Mouse (Mus musculus): ENCODE results near the gene Spock1. TPM values are rescaled to one million over a fixed set of nuclear protein-coding genes. Genes with fewer than 3 reads are reported as not detected.
"Not testable (repeated sequence)": the region's sequence is repeated elsewhere in the genome, so short reads cannot be mapped to it uniquely, and the experiment has no call there.

Spock1 gene
- total RNA-seq, 2 experiments from 2014 or later = 0.48 to 0.72 TPM

- DNase-seq = not testable (repeated sequence)
Observed at GRCm38 (mm10) chr13:57589338-57589914, 318.7 kb downstream of the Spock1 start.

DNA sequence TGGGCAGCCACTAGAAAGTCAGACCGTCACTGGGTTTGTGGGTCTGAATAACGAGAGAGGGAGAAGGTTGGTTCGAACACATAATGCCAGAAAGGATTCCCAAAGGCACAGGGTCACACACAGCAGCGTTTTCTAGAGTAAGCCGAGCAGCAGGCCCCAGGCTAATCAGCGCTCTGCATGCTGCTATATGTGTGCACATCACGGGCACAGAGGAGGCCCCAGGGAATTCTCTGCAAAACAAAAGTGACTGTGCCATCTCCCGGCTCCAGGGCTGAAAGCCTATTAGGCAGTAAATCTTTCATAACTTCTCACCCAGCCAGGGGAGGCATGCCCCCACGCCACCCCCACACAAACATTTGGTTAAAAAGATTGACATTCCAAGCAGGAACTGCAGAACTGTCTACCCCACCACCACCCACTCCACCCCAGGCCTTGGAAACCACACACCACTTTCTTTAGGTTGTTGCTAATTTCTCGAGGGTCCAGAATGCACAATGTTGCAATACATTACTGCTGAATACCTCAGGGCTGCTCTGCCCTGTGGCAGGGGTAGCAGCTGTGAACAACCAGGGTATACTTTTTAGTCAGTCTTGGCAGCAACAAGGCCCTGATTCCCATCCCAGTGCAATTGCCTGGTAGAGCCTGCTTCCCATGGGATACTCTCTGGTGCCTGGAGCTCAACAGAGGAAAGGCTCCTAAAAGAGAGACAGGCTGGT is 319.4 kb downstream of the Spock1 start:
- DNase-seq = no peak

DNA sequence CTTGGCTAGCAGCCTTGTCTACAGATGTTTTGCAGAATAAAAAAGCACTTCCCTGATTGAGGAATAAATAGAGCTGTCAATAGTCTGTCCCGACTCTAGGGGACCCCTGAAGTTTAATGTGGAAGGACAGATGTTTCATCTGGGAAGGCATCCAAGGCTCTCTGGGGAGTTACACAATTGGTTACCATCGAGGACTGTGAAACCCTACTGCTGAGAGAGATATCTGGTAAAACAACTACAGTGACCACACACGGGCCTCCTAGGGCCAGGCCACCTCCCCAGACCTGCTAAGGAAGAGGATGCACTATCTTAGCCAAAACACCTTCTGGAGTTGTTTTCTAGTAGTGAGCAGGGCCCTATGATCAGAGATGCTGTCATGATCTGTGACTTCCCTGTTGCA is 323.0 kb downstream of the Spock1 start:
- DNase-seq = no peak

- DNase-seq = no peak
Observed at GRCm38 (mm10) chr13:57582314-57582976, 325.7 kb downstream of the Spock1 start.

DNA sequence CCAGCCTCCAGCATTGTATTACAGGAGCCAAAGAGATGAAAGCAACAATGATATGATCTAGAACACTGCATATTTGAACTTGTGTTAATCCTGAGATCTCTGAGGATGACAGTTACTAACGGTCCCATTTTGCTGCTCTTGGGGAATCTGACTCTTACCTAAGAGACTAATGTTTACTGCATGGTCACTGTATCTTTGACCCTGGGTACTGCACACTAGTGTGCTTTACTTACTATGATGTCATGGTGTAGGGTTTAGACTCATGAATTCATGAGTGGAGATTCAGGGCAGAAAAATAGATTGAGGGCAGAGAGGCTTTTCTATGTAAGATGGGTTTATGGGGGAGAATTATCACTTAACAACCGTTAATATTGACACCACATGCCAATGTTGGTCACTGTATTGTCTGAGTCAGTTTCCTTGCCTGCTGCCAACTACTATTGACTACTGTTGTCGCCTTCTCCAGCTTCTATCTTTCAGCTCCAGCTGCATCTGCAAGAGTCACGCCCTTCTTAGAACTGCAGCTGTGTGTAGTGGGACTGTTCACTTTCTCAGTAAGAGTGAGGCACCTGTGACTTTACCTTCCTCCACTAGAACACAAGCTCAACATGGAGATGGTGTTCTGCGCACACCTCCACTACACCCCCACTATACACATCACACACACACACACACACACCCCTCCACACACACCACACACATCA is 330.4 kb downstream of the Spock1 start:
- no peak for DNase-seq

DNA sequence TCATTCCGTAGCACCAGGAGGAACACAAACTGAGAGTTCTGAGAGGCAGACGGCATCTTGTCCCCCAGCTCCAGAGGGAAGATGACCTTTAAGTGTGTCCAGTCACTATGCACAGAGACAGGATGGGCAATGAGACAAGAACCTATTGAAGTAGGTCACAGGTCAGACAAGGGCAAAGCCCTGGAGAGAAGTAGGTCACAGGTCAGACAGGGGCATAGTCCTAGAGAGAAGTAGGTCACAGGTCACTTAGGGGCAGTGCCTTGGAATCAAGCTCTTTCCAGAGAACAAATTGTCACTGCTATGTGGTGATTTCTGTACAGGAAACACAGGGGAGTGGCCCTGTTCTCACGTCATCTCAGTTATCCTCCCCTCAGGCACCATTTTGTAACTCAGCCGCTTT is 334.6 kb downstream of the Spock1 start:
- no peak for DNase-seq

DNA sequence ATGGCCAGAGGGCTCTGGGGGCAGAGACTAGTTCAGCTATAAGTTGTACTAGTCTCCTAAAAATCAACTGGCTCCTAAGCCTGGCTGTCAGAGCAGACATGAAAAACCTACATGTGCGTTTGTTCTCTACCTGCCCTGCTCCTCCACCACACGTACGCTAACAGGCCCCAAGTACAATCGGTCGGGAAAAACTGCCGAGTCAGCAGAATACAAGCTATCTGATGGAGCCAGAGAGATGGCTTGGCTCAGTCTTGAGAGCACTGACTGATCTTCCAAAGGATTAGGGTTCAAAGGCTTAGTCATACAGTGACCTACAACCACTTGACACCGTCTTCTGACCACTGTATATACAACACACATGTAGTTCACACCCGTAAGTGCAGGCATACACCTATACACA is 339.7 kb downstream of the Spock1 start:
- no peak for DNase-seq

- no peak for DNase-seq
Observed at GRCm38 (mm10) chr13:57555186-57555585, 352.9 kb downstream of the Spock1 start.

- DNase-seq = no peak
Observed at GRCm38 (mm10) chr13:57549743-57550142, 358.4 kb downstream of the Spock1 start.

DNA sequence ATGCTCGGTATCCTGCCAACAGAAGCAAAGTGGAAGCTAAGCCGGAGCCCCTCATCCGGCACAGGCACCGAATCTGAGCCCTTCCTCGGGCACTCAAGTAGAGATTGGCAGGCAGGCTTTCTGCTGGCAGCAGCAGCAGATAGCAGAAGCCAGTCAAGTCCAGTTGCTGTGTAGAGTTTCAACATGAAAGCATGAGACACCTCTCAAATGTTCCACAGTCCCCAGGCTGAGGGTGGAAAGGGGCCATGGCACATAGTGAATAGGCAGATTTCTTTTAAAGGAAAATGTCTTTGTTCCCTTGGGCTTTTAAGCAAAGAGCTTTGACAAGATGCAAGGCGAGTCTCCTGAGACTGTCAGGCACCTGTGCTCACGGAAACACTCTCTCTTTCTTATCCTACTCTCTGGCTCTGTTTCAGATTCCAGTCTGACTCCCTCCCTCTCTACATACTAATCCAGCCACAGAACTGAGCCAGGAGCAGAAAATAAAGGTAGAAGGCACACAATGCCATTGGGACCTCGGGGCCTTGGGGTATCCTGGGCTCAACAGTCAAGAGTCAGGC is 371.1 kb downstream of the Spock1 start:
- DNase-seq = peak; percentile 29

DNA sequence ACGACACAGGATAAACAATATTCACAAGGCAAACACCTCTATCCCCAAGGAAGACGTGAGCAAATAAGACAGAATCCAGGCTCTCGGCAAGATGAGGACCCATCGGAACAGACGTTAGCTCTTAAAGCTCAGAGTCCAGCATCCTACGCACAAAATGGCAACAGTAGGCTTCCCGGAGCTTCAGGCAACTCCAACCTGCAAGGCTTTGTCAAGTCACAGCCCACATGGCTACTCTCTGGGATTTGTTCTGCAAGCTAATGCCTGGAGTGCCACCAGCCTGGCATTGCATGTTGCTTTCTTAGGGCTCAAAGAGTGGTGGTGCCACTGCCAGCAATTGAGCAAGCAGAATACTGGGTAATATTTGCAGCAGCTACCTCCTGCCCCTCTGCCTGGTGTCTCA is 373.8 kb downstream of the Spock1 start:
- no peak for DNase-seq

DNA sequence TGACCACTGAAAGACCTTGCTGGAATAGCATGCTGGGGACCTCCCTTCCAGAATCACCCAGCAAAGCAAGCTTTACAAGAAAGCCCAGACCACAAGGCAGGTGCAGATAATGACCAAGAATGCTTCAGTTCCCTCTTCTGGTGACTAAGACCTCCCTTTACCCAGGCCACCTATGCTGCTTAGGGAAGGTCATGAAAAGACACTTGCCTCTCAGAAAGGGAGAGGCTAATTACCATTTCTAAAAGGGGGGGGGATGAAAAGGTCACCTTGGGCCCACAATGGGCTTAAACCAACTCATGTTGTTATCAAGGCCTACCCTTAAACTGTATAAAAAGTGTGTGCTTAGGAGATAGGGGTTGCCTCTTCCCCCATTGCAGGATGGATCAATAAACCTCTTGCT is 382.2 kb downstream of the Spock1 start:
- DNase-seq = no peak

DNA sequence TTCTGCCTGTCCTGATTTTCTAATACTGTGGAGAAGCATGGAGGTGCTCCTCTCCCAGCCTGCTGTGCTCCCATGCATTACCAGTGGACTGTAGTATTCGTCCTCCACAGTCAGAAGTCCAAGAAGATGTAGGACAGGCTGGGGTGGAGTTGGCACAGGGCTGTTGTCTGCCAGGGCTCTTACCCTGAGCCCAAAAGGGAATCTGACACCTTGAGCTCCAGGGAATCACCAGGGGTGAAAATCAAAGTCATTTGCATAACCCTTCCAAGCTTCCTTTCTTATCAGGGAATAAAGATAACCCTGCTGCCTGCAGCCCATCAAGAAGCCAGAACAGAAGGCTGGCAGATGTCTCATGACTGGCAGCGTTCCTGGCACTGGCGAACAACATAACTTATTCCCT is 383.6 kb downstream of the Spock1 start:
- DNase-seq = no peak

DNA sequence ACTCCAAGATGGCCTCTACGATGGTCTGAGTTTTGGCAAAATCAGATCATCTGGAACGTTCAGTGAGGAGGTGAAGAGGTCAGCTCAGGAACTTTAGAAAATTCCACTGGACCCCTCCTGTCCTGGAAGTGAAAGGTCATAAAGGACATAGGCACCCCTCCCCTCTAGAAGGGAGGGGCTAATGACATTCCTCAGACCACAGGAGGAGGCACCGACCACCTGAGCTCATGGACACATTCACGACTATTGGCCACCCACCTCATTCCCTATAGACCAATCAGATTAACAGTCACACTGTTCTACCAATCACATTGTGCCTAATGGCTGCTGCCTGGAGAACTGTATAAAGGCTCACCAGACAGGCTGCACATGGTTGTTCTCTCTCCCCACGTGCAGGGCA is 384.8 kb downstream of the Spock1 start:
- no peak for DNase-seq

- DNase-seq = no peak
Observed at GRCm38 (mm10) chr13:57522319-57522718, 385.8 kb downstream of the Spock1 start.

DNA sequence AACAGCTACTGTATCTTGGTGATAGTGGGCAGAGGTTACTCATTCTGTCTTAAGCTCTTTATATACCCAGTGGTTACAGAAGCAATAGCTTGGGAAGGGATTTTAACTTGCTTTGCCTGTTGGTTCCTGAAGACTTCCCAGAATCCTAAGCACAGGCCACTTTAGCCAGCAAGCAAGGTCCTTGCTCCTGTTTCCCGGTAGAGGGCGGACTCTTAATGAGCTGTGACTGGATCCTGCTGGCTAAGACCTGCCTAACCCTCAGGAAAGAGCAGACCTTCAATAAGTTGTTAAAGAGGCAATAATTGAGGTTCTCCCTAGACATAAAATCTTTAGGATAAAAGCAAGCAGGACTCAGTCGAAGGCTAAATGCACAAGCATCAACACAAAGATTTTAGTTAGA is 387.0 kb downstream of the Spock1 start:
- DNase-seq = no peak

- no peak for DNase-seq
Observed at GRCm38 (mm10) chr13:57519790-57520189, 388.3 kb downstream of the Spock1 start.

- no peak for DNase-seq
Observed at GRCm38 (mm10) chr13:57515737-57516136, 392.4 kb downstream of the Spock1 start.

DNA sequence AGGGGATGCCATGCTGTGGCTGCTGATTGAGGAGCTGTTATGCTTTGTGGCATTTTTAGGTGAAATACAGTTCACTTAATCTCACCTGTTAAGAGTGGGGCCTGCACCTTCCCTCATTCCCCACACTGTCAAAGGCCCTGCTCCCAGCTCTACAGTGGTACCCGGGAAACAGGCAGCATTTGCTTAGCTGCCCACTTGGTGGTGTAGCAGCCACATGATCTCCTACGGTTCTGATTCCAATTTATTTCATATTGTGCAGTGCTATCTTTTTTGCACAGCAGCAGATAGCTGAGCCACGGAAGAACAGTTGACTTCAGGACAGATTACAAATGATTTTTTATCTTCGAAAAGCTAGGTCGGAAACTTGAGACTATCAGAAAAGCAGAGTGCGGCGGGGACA is 406.6 kb downstream of the Spock1 start:
- no peak for DNase-seq

GRCm38 (mm10) chr13:57496778-57497177 is 411.4 kb downstream of the Spock1 start:
- DNase-seq = no peak

GRCm38 (mm10) chr13:57494838-57495237 is 413.3 kb downstream of the Spock1 start:
- no peak for DNase-seq

GRCm38 (mm10) chr13:57488926-57489325 is 419.2 kb downstream of the Spock1 start:
- DNase-seq = no peak

Measured in gastrocnemius, postnatal 25 days (tissue).